Mouse (Mus musculus) monocyte, adult 5-6 weeks (primary cell): ENCODE measurements around the gene Slc25a24. TPM values are rescaled to one million over a fixed set of nuclear protein-coding genes. Genes with fewer than 3 reads are reported as not detected.
A peak's percentile ranks its signal among the peaks of the same experiment; 100 is the strongest.

ENCODE experiments used
- ATAC-seq: fragments of 153-309, 156-312 bp; replicated peaks from 2 replicates; pipeline ENCODE4 v1.8.0; 2017; ENCODE audit warnings: mild to moderate bottlenecking; ENCODE audit not compliant: low TSS enrichment, insufficient number of reproducible peaks, severe bottlenecking, poor library complexity, low FRiP score
- total RNA-seq: library from RNA; stranded (forward); fragments of 200-1000, 200-491, 200-594 nt; gene quantifications from 3 replicates; pipeline ENCODE4 v1.2.3, GENCODE M21; 2017

Gene Slc25a24
- 33.5 to 62.0 TPM (median 44.1 TPM) in 3 replicates for total RNA-seq

DNA sequence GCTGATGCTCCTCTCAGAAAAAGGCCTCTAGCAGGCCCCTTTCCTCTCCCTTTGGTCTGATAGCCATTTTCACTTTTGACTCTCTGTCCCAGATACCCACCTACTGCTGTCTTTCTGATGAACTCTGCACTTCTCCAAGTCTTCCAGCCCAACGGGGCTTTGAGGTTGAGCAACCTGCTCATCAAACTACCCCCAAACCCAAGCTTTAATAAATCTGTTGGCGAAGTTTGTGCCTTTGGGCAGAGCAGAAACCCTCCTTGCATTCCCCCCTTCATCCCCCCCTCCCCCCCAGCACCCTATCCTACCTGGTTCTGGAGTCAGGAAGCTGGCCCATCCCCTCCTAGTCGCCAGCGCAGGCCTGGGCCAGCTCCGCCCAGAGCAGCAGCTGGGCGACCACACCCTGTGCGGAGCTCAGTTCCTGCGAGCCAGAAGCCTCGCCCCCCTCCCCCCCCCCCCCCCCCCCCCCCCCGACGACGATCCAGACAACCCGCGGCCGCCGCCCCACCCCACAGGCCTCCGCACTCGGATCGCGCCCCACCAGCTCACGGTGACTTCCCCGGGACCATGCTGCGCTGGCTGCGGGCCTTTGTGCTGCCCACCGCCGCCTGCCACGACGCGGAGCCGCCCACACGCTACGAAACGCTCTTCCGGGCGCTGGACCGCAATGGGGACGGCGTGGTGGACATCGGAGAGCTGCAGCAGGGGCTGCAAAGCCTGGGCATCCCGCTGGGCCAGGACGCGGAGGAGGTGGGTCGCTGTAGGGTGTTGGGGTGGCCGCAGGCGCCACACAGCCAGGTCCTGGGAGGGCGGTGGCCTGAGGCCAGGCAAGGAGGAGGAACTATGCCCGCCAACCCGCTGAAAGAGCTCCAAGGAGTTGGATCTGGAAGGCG lies at the start of gene Slc25a24:
Gene Slc25a24 (plus strand): TSS at position 509 of the 890 bp plus-strand sequence.
- peak; percentile 65 for ATAC-seq

- ATAC-seq = no peak
These were observed 42.8 kb upstream of the Slc25a24 start, which contains the start of gene Slc25a54 for GRCm38 (mm10) chr3:109080169-109080568. TSS of gene Slc25a54 (plus strand) at chr3:109080469.

DNA sequence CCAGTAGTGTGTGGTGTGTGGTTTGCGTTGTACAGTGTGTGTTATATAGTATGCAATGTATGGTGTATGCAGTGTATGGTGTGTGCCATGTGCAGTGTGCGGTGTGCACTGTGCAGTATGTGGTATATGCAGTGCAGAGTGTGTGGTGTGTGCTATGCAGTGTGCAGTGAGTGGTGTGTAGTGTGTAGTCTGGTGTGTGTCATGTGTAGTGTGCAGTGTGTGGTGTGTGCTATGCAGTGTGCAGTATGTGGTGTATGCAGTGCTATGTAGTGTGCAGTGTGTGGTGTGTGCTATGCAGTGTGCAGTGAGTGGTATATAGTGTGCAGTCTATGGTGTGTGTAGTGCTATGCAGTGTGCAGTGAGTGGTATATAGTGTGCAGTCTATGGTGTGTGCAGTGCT lies 38.5 kb upstream of the Slc25a24 start:
- peak; percentile 31; the same call in 1 of the 2 replicates for ATAC-seq

DNA sequence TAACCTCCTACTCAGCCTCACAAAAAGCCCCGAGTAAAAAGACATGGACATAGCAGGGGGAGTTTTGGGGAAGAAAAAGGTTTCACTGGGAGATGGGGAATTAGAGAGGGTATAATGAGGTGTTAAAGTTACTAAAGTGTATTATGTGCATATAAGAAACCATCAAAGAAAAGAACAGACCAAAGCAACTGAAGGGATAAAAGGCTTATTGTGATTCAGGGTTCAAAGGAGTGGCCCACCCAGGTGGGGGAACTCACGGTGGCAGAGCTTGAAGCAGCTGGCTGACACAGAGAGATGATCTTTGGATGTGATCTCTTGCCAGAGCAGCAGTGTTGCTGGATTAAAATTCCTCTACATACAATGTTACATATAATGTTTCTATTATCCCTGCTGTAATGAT lies 34.5 kb upstream of the Slc25a24 start:
- no peak for ATAC-seq

GRCm38 (mm10) chr3:109104702-109105101 lies 18.2 kb upstream of the Slc25a24 start:
- no peak for ATAC-seq

DNA sequence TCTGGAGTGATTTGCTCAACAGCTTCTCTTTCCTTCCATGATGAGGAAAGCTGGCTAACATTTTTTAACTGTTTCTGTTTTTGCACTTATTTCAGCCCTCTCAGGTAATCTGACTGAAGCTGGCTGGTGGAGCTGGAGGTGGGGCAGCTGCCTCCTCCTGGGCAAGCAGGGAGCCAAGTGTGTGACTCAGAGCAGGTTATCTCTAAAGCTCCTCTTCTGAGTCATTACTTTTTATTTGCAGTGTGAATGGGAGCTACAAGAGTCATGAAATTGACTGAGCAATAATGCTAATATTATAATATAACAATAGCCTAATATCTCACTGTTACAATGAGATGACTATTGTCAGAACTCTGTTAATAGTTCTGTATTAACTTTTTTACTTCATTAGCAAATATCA lies 5.8 kb upstream of the Slc25a24 start:
- no peak for ATAC-seq

DNA sequence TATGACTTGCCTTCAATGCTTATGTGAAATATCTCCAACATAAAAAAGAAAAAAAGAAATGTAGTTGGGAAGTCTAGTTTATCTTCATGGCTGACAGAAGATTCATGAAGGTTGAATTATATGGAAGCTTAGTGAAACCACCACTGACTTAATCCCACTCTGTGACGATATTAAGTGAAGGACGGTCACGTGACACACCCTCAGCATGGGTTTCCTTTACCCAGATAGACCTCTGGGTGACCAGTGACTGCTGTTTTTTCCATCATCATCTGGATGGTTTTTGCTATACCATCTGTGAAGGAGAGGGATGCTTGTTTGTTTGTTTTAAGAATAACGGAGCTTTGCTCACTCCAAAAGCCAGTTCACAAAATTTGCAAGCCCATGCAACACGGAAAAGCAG lies 3.4 kb upstream of the Slc25a24 start:
- ATAC-seq = no peak

- ATAC-seq = no peak
These were observed 3.0 kb upstream of the Slc25a24 start for GRCm38 (mm10) chr3:109119973-109120372.

DNA sequence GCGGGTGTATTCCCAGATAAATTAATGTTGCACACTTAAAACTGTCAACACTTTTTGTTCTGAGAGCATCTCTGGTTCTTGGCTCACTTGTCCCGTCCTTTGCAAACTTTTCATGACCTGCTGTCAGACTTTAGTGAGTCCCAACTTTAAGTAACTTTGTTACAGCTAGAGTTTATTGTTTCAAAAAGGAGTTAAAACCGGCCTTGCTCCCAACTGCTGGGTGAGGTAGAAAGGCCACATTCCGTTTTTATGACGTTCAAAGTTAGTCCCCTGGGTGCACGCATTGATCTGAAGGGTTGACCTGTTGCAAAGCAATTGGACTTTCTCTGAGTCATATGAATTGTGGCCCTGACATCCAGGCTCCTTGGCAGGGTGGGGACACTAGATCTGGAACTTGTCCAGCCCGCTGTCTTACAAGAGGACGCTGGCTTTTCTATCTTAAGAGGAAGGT lies 607 bp downstream of the Slc25a24 start:
- ATAC-seq = no peak

GRCm38 (mm10) chr3:109124091-109124490 lies 1.1 kb downstream of the Slc25a24 start:
- no peak for ATAC-seq

DNA sequence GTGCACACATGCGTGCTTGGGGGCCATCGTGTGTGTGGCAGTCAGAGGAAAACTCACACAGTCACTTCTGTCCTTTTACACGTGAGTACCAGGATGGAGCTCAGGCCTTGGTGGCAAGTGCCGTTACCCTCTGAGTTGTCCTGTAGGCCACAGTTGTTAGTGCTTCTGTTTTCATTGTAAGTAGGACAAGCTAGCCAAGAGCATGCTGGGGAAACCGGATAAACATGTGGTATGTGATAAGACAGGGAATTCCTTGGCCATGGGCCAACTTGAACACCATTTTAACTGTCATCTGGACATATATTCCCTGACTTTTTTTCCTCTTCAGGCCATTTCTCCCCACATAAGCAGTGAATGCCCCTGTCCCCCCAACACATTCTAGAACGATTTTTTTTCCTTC lies 2.6 kb downstream of the Slc25a24 start:
- no peak for ATAC-seq

DNA sequence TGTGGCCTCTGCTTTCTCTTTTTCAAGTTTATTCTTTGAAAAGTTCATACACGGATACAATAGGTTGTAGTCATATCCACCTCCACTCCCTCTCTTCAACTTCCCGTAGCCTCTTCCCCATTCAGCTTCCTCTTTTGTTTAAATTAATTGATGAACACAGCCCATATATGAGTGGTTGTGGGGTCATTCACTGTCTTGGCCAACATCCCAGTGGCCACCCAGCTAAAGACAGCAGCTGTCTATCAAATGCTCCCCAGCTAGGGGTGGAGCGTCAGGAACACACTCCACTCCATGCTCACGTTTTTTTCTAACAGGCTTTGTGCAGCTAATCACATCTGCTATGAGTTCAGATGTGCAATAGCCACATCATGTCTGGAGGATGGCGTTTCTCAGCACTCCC lies 6.8 kb downstream of the Slc25a24 start:
- peak; percentile 80 for ATAC-seq

- ATAC-seq = no peak
These were observed 10.0 kb downstream of the Slc25a24 start for GRCm38 (mm10) chr3:109132966-109133365.

- no peak for ATAC-seq
These were observed 11.1 kb downstream of the Slc25a24 start for GRCm38 (mm10) chr3:109134036-109134435.

- no peak for ATAC-seq
These were observed 12.4 kb downstream of the Slc25a24 start for GRCm38 (mm10) chr3:109135352-109135751.

DNA sequence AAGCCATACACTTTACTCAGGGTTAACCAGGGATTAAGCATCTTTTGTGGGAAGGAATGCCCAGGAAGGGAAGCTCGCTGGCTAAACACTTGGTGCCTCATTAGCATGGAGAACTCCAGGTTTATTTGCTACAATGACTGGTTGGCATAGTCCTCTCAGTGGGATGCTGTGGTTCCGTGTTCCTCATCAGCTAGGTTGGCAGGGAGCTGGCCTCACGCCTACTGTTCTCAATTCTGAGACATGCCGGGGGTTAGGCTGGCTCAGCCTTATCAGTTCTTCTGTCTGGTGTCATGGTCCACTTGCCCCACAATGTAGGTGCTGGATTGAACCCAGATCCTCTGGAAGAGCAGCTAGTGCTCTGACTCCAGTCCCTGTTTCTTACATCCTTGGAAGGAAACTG lies 29.6 kb downstream of the Slc25a24 start:
- no peak for ATAC-seq

DNA sequence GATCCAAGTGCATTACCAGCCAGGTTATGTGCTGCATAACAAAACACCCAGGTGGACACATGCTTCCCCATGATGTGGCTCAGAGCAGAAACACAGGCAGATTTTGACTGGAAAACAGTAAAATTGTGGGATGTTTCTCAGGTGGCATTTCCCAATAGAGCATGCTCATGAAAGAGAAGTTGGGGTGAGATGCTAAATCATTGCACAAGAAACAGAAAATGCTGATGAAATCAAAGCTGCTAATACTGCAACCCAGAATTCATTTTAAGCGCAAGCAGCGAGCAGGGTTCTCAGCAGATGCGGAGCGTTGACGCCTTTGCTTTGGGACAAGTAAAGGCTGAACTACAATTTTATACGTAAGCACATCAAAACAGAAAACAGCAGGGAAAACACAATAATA lies 30.5 kb downstream of the Slc25a24 start:
- ATAC-seq = 0 out of 2 replicates have a peak, but pooled peaks have one; percentile 27

- ATAC-seq = no peak
These were observed 33.1 kb downstream of the Slc25a24 start for GRCm38 (mm10) chr3:109155926-109156669.

DNA sequence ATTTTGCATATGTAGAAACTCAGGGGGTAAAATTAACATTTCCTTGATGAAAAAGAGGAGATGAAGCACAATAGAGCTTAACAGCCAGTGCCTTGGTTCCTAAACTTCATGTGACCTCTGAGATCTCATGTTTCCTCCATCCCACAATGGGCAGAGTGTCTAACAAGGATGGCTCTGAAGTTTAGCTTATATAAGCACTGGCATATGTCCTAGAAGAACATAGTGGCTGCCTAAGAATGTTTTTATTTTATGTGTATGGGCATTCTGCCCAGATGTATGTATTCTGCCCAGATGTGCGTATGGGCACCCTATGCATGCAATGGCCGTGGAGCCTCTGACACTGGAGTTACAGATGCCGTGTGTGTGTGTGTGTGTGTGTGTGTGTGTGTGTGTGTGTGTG lies 34.5 kb downstream of the Slc25a24 start:
- no peak for ATAC-seq

DNA sequence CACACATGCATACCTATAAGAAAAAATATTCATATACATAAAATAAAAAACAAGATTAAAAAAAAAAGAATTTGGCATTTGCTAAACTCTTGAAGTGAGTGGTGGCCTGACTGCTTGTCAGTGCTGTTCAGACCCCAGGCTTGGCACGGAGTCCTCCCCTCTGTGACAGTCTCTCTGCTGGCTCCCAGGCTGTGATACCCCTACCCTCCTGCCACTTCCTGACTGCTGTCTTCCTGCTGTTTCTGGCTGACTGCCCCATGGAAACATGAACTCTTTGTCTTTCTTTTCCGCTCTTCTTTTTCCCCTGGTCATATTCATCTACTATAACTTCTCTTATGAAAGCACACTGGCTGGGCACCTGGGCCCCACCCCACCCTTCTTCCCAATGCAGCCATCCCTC lies 41.1 kb downstream of the Slc25a24 start:
- ATAC-seq = no peak
